Mouse (Mus musculus): Measurements from ENCODE around the gene Gm17175. TPM values are rescaled to one million over a fixed set of nuclear protein-coding genes. Genes with fewer than 3 reads are reported as not detected.
"Not testable (repeated sequence)": the region's sequence is repeated elsewhere in the genome, so short reads cannot be mapped to it uniquely, and the experiment has no call there.

The Gm17175 gene
- polyA plus RNA-seq (2015; fragmentation: Nextera tagmentation; extraction: Ambion mirVana), result not detected in 2 replicates

- H3K4me3 ChIP-seq (replicated peaks); H3K9ac ChIP-seq (replicated peaks); ATAC-seq (ENCODE audit: low FRiP score); H3K36me3 ChIP-seq; H3K27me3 ChIP-seq (replicated peaks); H3K4me2 ChIP-seq; H3K4me1 ChIP-seq; H3K9me3 ChIP-seq (replicated peaks); H3K27ac ChIP-seq (replicated peaks): not testable (repeated sequence)
- 96% methylated on average over 2 of the region's 2 CpGs for WGBS
These were observed at the start of gene Gm17175 for GRCm38 (mm10) chr14:51573963-51574362. Gm17175 (minus strand) TSS chr14:51574063.

- Histone ChIP-seq H3K4me2 (no peak within 1 kb of the TSS), H3K27ac (replicated peaks) (no peak within 1 kb of the TSS), H3K9me3 (replicated peaks) (no peaks in the 10 kb centered on the region), H3K27me3 (replicated peaks) (no peaks in the 10 kb centered on the region), H3K4me3 (replicated peaks) (no peak within 1 kb of the TSS), H3K4me1 (no peaks in the 10 kb centered on the region), H3K9ac (replicated peaks) (no peak within 1 kb of the TSS), H3K36me3 (no peaks in the 10 kb centered on the region)
- ATAC-seq (ENCODE audit: low FRiP score), result no peak
- 93% methylated on average over 1 of the region's 1 CpGs for WGBS
These were observed 37.3 kb upstream of the Gm17175 start, which contains the start of gene Gm17078 for GRCm38 (mm10) chr14:51611210-51611609. Gm17078 (minus strand) TSS chr14:51611310.

- not testable (repeated sequence) for H3K4me3 ChIP-seq (replicated peaks); H3K27ac ChIP-seq (replicated peaks); H3K36me3 ChIP-seq; H3K9ac ChIP-seq (replicated peaks); H3K4me2 ChIP-seq; ATAC-seq (ENCODE audit: low FRiP score); H3K27me3 ChIP-seq (replicated peaks); H3K9me3 ChIP-seq (replicated peaks); H3K4me1 ChIP-seq
- 95% methylated on average over 4 of the region's 4 CpGs for WGBS
These were observed 18.2 kb upstream of the Gm17175 start, which contains the start of gene Gm17174 for GRCm38 (mm10) chr14:51592039-51592438. Gm17174 (minus strand) TSS chr14:51592139.

- no peak within 1 kb of the TSS for H3K4me2 ChIP-seq
- no peak within 1 kb of the TSS for H3K9ac ChIP-seq (replicated peaks)
- 95% methylated on average over 4 of the region's 4 CpGs for WGBS
- no peak for ATAC-seq (ENCODE audit: low FRiP score)
- H3K27ac ChIP-seq (replicated peaks), result no peak within 1 kb of the TSS
- H3K4me1 ChIP-seq, result no peaks in the 10 kb centered on the region
- H3K27me3 ChIP-seq (replicated peaks), result no peaks in the 10 kb centered on the region
- H3K9me3 ChIP-seq (replicated peaks), result no peaks in the 10 kb centered on the region
- no peaks in the 10 kb centered on the region for H3K36me3 ChIP-seq
- H3K4me3 ChIP-seq (replicated peaks), result no peak within 1 kb of the TSS
These were observed 21.4 kb downstream of the Gm17175 start, which contains the start of gene Gm5622 for GRCm38 (mm10) chr14:51552490-51552889. Gm5622 (plus strand) TSS chr14:51552790.

Other genes with a start within 250 kb of the Gm17175 start
- not detected in 2 replicates for gene Gm7247, start 212.3 kb downstream of the Gm17175 start, polyA plus RNA-seq (2015; fragmentation: Nextera tagmentation; extraction: Ambion mirVana)
- gene Vmn2r88, start 163.2 kb downstream of the Gm17175 start, polyA plus RNA-seq (2015; fragmentation: Nextera tagmentation; extraction: Ambion mirVana), result not detected in 2 replicates
- not detected in 2 replicates for gene Vmn2r89, start 122.2 kb downstream of the Gm17175 start, polyA plus RNA-seq (2015; fragmentation: Nextera tagmentation; extraction: Ambion mirVana)
- not detected in 2 replicates for gene Gm5622, start 21.3 kb downstream of the Gm17175 start, polyA plus RNA-seq (2015; fragmentation: Nextera tagmentation; extraction: Ambion mirVana)
- gene Gm17174, start 18.1 kb upstream of the Gm17175 start, polyA plus RNA-seq (2015; fragmentation: Nextera tagmentation; extraction: Ambion mirVana), result not detected in 2 replicates
- gene Gm17078, start 37.2 kb upstream of the Gm17175 start, polyA plus RNA-seq (2015; fragmentation: Nextera tagmentation; extraction: Ambion mirVana), result not detected in 2 replicates
- not detected in 2 replicates for gene Gm4181, start 61.6 kb upstream of the Gm17175 start, polyA plus RNA-seq (2015; fragmentation: Nextera tagmentation; extraction: Ambion mirVana)
- not detected in 2 replicates for gene Gm17079, start 121.4 kb upstream of the Gm17175 start, polyA plus RNA-seq (2015; fragmentation: Nextera tagmentation; extraction: Ambion mirVana)
- gene Gm5800, start 143.1 kb upstream of the Gm17175 start, polyA plus RNA-seq (2015; fragmentation: Nextera tagmentation; extraction: Ambion mirVana), result not detected in 2 replicates
- 0.27 TPM in 1 of 2 replicates, not detected in the other for gene Ang4, start 199.5 kb upstream of the Gm17175 start, polyA plus RNA-seq (2015; fragmentation: Nextera tagmentation; extraction: Ambion mirVana)
- gene AY358078, start 226.0 kb upstream of the Gm17175 start, polyA plus RNA-seq (2015; fragmentation: Nextera tagmentation; extraction: Ambion mirVana), result not detected in 2 replicates